Mouse (Mus musculus) embryonic facial prominence, embryonic 11.5 days (tissue): ENCODE results near the gene Mblac1. TPM values are rescaled to one million over a fixed set of nuclear protein-coding genes. Genes with fewer than 3 reads are reported as not detected.

Source experiments
- ATAC-seq: fragments of 200-750 bp; cut with Nextera tagmentation; replicated peaks from 2 replicates; pipeline ENCODE4 v1.8.0; 2017; ENCODE audit warnings: low read depth; ENCODE audit not compliant: insufficient number of reproducible peaks, low FRiP score, low TSS enrichment
- DNase-seq: peaks from one replicate; pipeline ENCODE4 v3.0.0-alpha.2; 2015; ENCODE audit warnings: low spot score
- H3K27ac ChIP-seq: fragments of 300-500 bp; sonication (generic); replicated peaks from 2 replicates; pipeline ENCODE4 v1.5.1; 2014; ENCODE audit warnings: mild to moderate bottlenecking, low read depth, low read length, control low read depth
- H3K27me3 ChIP-seq: fragments of 300-500 bp; sonication (generic); 2 replicates; pipeline ENCODE4 v1.6.1; 2014; ENCODE audit warnings: mild to moderate bottlenecking, low read length, moderate library complexity, mixed read lengths; ENCODE audit not compliant: control insufficient read depth, insufficient read depth
- H3K36me3 ChIP-seq: fragments of 300-500 bp; sonication (generic); replicated peaks from 2 replicates; pipeline ENCODE4 v1.6.1; 2014; ENCODE audit warnings: low read depth, mild to moderate bottlenecking, low read length, moderate library complexity, mixed read lengths; ENCODE audit not compliant: control insufficient read depth, insufficient read depth
- H3K4me1 ChIP-seq: fragments of 300-500 bp; sonication (generic); 2 replicates; pipeline ENCODE4 v1.6.1; 2014; ENCODE audit warnings: low read length, mixed read lengths; ENCODE audit not compliant: control insufficient read depth, insufficient read depth
- H3K4me2 ChIP-seq: fragments of 300-500 bp; sonication (generic); 2 replicates; pipeline ENCODE4 v1.6.1; 2014; ENCODE audit warnings: low read depth, mild to moderate bottlenecking, control low read depth, low read length, moderate library complexity
- H3K4me3 ChIP-seq: fragments of 300-500 bp; sonication (generic); 2 replicates; pipeline ENCODE4 v1.5.1; 2014; ENCODE audit warnings: low read depth, low read length, control low read depth
- H3K9ac ChIP-seq: fragments of 300-500 bp; sonication (generic); replicated peaks from 2 replicates; pipeline ENCODE4 v1.6.1; 2014; ENCODE audit warnings: mild to moderate bottlenecking, control low read depth, low read length
- H3K9me3 ChIP-seq: fragments of 300-500 bp; sonication (generic); replicated peaks from 2 replicates; pipeline ENCODE4 v1.6.1; 2016; ENCODE audit warnings: mild to moderate bottlenecking, low read length, inconsistent platforms, mixed read lengths; ENCODE audit not compliant: control insufficient read depth
- WGBS: fragments of 180-500 bp; shearing (Covaris S2); extraction: QIAGEN DNeasy Blood & Tissue Kit; methylation state at CpG from one replicate; pipeline ENCODE4 v1.1.7; 2014; 5-methylcytosine and 5-hydroxymethylcytosine counted together
- microRNA counts: library from miRNA; unstranded; fragments of <30 nt; microRNA quantifications from one replicate; lab custom pipeline; 2016
- microRNA-seq: library from miRNA; unstranded; fragments of <30 nt; microRNA quantifications from one replicate; pipeline ENCODE4, GENCODE M21; 2016; ENCODE audit warnings: borderline number of aligned reads
- polyA plus RNA-seq: library from polyadenylated mRNA; unstranded; fragments of >200 nt; fragmentation: Nextera tagmentation; extraction: Ambion mirVana; gene quantifications from 2 replicates; pipeline ENCODE4 v1.2.1, GENCODE M21; 2014

Mblac1 gene
- polyA plus RNA-seq, 1 experiment from 2014 or later = 8.6 TPM

GRCm38 (mm10) chr5:138241511-138241910 is 47.4 kb downstream of the Mblac1 start:
- H3K9me3 ChIP-seq = no peaks in the 10 kb centered on the region
- no peaks in the 10 kb centered on the region for H3K4me1 ChIP-seq
- H3K27me3 ChIP-seq = no peaks in the 10 kb centered on the region
- no peak overlapping the region for H3K27ac ChIP-seq
- H3K4me2 ChIP-seq = no peak overlapping the region
- no peak overlapping the region for H3K9ac ChIP-seq
- H3K4me3 ChIP-seq = no peak overlapping the region
- DNase-seq (no peak), ATAC-seq (no peak)
- 54% methylated on average over 2 of the region's 2 CpGs for WGBS
- no peaks in the 10 kb centered on the region for H3K36me3 ChIP-seq

MicroRNAs encoded within 50 kb of the gene (microRNA counts, 519-probe panel; counts per million panel counts)
- microRNA mmu-miR-106b (lab: Ali Mortazavi, UCI) (5,199 counts per million, percentile 90 among the panel's probes with 10 or more counts), microRNA mmu-miR-25 (lab: Ali Mortazavi, UCI) (6,255 counts per million, percentile 97 among the panel's probes with 10 or more counts), microRNA mmu-miR-93 (lab: Ali Mortazavi, UCI) (5,155 counts per million, percentile 88 among the panel's probes with 10 or more counts)

Small RNAs within 50 kb of the gene (microRNA-seq; reads per million reads assigned to microRNA genes)
- gene Mir106b (13,349 reads per million, percentile 95 among the genes with 10 or more reads in this experiment), gene Mir25 (1,044 reads per million, percentile 72 among the genes with 10 or more reads in this experiment), gene Mir93 (16,929 reads per million, percentile 97 among the genes with 10 or more reads in this experiment)

Other genes with a start within 250 kb of the Mblac1 start
- gene Gjc3, start 231.2 kb upstream of the Mblac1 start, polyA plus RNA-seq = 0.29 TPM in 1 of 2 replicates, not detected in the other
- not detected in 2 replicates for gene Azgp1, start 212.8 kb upstream of the Mblac1 start, polyA plus RNA-seq
- gene Smok3a, start 173.1 kb upstream of the Mblac1 start, polyA plus RNA-seq = not detected in 2 replicates
- gene Smok3b, start 172.9 kb upstream of the Mblac1 start, polyA plus RNA-seq = not detected in 2 replicates
- not detected in 2 replicates for gene Smok3c, start 141.1 kb upstream of the Mblac1 start, polyA plus RNA-seq
- gene Zkscan1, start 109.2 kb upstream of the Mblac1 start, polyA plus RNA-seq = 37.6 and 40.1 TPM in 2 replicates
- gene Zscan21, start 77.4 kb upstream of the Mblac1 start, polyA plus RNA-seq = 97.3 and 110 TPM in 2 replicates
- 16.3 and 16.4 TPM in 2 replicates for gene Zfp113, start 38.6 kb upstream of the Mblac1 start, polyA plus RNA-seq
- 272 and 292 TPM in 2 replicates for gene Cops6, start 33.2 kb upstream of the Mblac1 start, polyA plus RNA-seq
- 15.9 and 19.7 TPM in 2 replicates for gene Ap4m1, start 22.3 kb upstream of the Mblac1 start, polyA plus RNA-seq
- 303 and 307 TPM in 2 replicates for gene Mcm7, start 21.9 kb upstream of the Mblac1 start, polyA plus RNA-seq
- 120 and 125 TPM in 2 replicates for gene Taf6, start 6.9 kb upstream of the Mblac1 start, polyA plus RNA-seq
- 56.4 and 61.6 TPM in 2 replicates for gene Cnpy4, start 6.8 kb upstream of the Mblac1 start, polyA plus RNA-seq
- not detected in 2 replicates for gene Nxpe5, start 31.6 kb downstream of the Mblac1 start, polyA plus RNA-seq
- 36.8 and 42.9 TPM in 2 replicates for gene Lamtor4, start 61.2 kb downstream of the Mblac1 start, polyA plus RNA-seq
- gene BC037034, start 69.7 kb downstream of the Mblac1 start, polyA plus RNA-seq = 3.9 and 4.6 TPM in 2 replicates
- 4.0 and 5.4 TPM in 2 replicates for gene Gal3st4, start 78.5 kb downstream of the Mblac1 start, polyA plus RNA-seq
- 0.03 TPM in 1 of 2 replicates, not detected in the other for gene Gm43720, start 85.6 kb downstream of the Mblac1 start, polyA plus RNA-seq
- gene Gpc2, start 85.7 kb downstream of the Mblac1 start, polyA plus RNA-seq = 10.8 and 11.9 TPM in 2 replicates
- gene Stag3, start 85.9 kb downstream of the Mblac1 start, polyA plus RNA-seq = 4.0 and 5.8 TPM in 2 replicates
- gene Pvrig, start 147.6 kb downstream of the Mblac1 start, polyA plus RNA-seq = not detected in 2 replicates
- 45.8 and 49.3 TPM in 2 replicates for gene Zfp157, start 247.2 kb downstream of the Mblac1 start, polyA plus RNA-seq